Mouse (Mus musculus): Measurements from ENCODE around the gene Gm5431. TPM values are rescaled to one million over a fixed set of nuclear protein-coding genes. Genes with fewer than 3 reads are reported as not detected.

Gm5431 gene
- polyA plus RNA-seq, 1 experiment from 2014 or later = 0.15 TPM

Other genes with a start within 250 kb of the Gm5431 start
- gene Rack1, start 101.9 kb downstream of the Gm5431 start, polyA plus RNA-seq (2014; fragmentation: Nextera tagmentation; extraction: Ambion mirVana) = 994 and 1,198 TPM in 2 replicates
- 5.8 and 6.1 TPM in 2 replicates for gene Trim41, start 84.9 kb downstream of the Gm5431 start, polyA plus RNA-seq (2014; fragmentation: Nextera tagmentation; extraction: Ambion mirVana)
- 1.3 and 2.9 TPM in 2 replicates for gene Trim7, start 76.1 kb downstream of the Gm5431 start, polyA plus RNA-seq (2014; fragmentation: Nextera tagmentation; extraction: Ambion mirVana)
- gene Gm12184, start 75.6 kb downstream of the Gm5431 start, polyA plus RNA-seq (2014; fragmentation: Nextera tagmentation; extraction: Ambion mirVana) = 5.6 and 7.6 TPM in 2 replicates
- 11.7 and 13.2 TPM in 2 replicates for gene Irgm1, start 30.5 kb downstream of the Gm5431 start, polyA plus RNA-seq (2014; fragmentation: Nextera tagmentation; extraction: Ambion mirVana)
- 1.9 and 2.5 TPM in 2 replicates for gene Psme2b, start 44.0 kb upstream of the Gm5431 start, polyA plus RNA-seq (2014; fragmentation: Nextera tagmentation; extraction: Ambion mirVana)
- not detected in 2 replicates for gene Olfr56, start 76.7 kb upstream of the Gm5431 start, polyA plus RNA-seq (2014; fragmentation: Nextera tagmentation; extraction: Ambion mirVana)
- 0.20 and 0.53 TPM in 2 replicates for gene 9930111J21Rik1, start 77.2 kb upstream of the Gm5431 start, polyA plus RNA-seq (2014; fragmentation: Nextera tagmentation; extraction: Ambion mirVana)
- not detected in 2 replicates for gene Gm12185, start 90.0 kb upstream of the Gm5431 start, polyA plus RNA-seq (2014; fragmentation: Nextera tagmentation; extraction: Ambion mirVana)
- gene Tgtp1, start 92.0 kb upstream of the Gm5431 start, polyA plus RNA-seq (2014; fragmentation: Nextera tagmentation; extraction: Ambion mirVana) = 0.15 TPM in 1 of 2 replicates, not detected in the other
- gene 9930111J21Rik2, start 149.0 kb upstream of the Gm5431 start, polyA plus RNA-seq (2014; fragmentation: Nextera tagmentation; extraction: Ambion mirVana) = 0.29 and 0.39 TPM in 2 replicates
- gene Tgtp2, start 162.0 kb upstream of the Gm5431 start, polyA plus RNA-seq (2014; fragmentation: Nextera tagmentation; extraction: Ambion mirVana) = 0.20 TPM in 1 of 2 replicates, not detected in the other
- 1.7 and 2.0 TPM in 2 replicates for gene Ifi47, start 174.4 kb upstream of the Gm5431 start, polyA plus RNA-seq (2014; fragmentation: Nextera tagmentation; extraction: Ambion mirVana)
- not detected in 2 replicates for gene Olfr1396, start 212.7 kb upstream of the Gm5431 start, polyA plus RNA-seq (2014; fragmentation: Nextera tagmentation; extraction: Ambion mirVana)
- gene Olfr1395, start 240.1 kb upstream of the Gm5431 start, polyA plus RNA-seq (2014; fragmentation: Nextera tagmentation; extraction: Ambion mirVana) = not detected in 2 replicates